Mouse (Mus musculus) olfactory bulb, adult 2 months (tissue): ENCODE results near the gene Ccdc117. TPM values are rescaled to one million over a fixed set of nuclear protein-coding genes. Genes with fewer than 3 reads are reported as not detected.
"Not testable (repeated sequence)": the region's sequence is repeated elsewhere in the genome, so short reads cannot be mapped to it uniquely, and the experiment has no call there.

Experiments
- H3K27ac ChIP-seq: fragments of 200-500 bp; 2 replicates; pipeline ENCODE4 v1.5.1; 2012; ENCODE audit warnings: low read depth, low read length; ENCODE audit not compliant: insufficient read depth
- H3K4me1 ChIP-seq: fragments of 200-500 bp; 2 replicates; pipeline ENCODE4 v1.6.1; 2012; ENCODE audit warnings: low read length; ENCODE audit not compliant: control insufficient read depth, insufficient read depth
- H3K4me3 ChIP-seq: fragments of 200-500 bp; 2 replicates; pipeline ENCODE4 v1.5.1; 2012; ENCODE audit warnings: mild to moderate bottlenecking, low read depth, low read length, moderate library complexity; ENCODE audit not compliant: insufficient read depth
- CTCF ChIP-seq: fragments of 200-500 bp; IDR thresholded peaks from 2 replicates; pipeline ENCODE4 v1.5.1; 2012; ENCODE audit warnings: low read depth, mild to moderate bottlenecking, low read length, moderate library complexity; ENCODE audit not compliant: insufficient read depth
- POLR2A ChIP-seq: fragments of 200-500 bp; IDR thresholded peaks from 2 replicates; pipeline ENCODE4 v1.6.1; 2012; ENCODE audit warnings: mild to moderate bottlenecking, low read depth, low read length, moderate library complexity; ENCODE audit not compliant: insufficient read depth
- WGBS: fragments of 180-500 bp; shearing (Covaris S2); methylation state at CpG from one replicate; pipeline ENCODE4 v1.1.7; 2018; 5-methylcytosine and 5-hydroxymethylcytosine counted together
- polyA plus RNA-seq: library from polyadenylated mRNA; stranded (reverse); fragments of >200 nt; gene quantifications from 2 replicates; pipeline ENCODE4 v1.2.4, GENCODE M21; 2012; ENCODE audit warnings: low replicate concordance; ENCODE audit not compliant: missing spikeins, insufficient read depth, insufficient read length

Ccdc117 gene
- polyA plus RNA-seq, 1 experiment = not detected

DNA sequence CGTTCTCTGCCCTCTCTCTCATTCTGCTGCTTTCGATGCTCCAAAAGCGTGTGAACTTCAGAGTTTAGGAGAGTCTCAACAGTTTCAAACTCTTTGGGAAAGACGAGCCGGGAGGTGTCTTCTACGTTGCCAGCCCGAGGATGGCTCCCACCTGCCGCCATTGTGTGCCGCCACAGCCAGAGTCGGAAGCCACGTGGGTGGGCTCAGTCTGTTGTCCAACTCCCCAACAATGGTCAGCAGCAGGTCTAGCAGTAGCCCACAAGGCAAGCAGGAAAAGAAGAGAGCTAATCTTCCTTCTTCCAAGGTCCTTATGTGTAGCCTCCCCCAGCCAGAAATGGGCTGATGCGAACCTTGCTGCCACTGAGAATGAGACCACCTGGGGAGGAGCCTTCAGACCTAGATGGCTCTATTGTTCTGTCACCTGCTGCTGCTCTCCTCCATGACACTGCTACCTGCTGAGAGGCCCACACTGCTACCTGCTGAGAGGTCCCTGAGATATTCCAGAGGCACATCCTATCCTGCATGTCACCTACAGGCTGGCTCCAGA, 46.6 kb downstream of the Ccdc117 start:
- Histone ChIP-seq H3K4me3 (no peak overlapping the region), H3K27ac (no peak overlapping the region), H3K4me1 (no peaks in the 10 kb centered on the region)
- TF ChIP-seq POLR2A (no peak), CTCF (no peak)
- 68% methylated on average over 12 of the region's 12 CpGs for WGBS

DNA sequence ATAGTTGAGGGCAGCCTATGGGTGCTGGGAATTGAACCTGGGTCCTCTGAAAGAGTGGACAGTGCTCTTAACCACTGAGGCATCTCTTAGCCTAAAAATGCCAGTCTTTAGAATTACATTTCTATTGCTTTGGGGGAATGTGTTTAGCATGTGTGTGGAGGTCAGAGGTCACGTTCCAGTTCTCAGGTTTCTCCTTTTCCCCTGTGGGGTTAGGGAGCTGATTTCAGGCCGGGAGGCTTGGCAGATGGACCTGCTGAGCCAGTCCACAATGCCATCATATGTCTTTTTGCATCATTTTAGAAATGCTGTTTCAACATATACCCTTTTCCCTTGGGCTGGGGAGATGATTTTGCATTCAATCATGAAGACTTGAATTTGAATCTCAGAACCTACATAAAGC, 48.1 kb downstream of the Ccdc117 start:
- 79% methylated on average over 2 of the region's 2 CpGs for WGBS

GRCm38 (mm10) chr11:5491912-5492311, 50.1 kb downstream of the Ccdc117 start:
- Histone ChIP-seq H3K4me3 (no peak overlapping the region), H3K4me1 (no peaks in the 10 kb centered on the region), H3K27ac (no peak overlapping the region)
- 93% methylated on average over 7 of the region's 7 CpGs for WGBS
- no peak for TF ChIP-seq POLR2A
- TF ChIP-seq CTCF = no peak

More for the DNA sequence above, 48.1 kb downstream of the Ccdc117 start:
- Histone ChIP-seq H3K4me3 (no peak overlapping the region), H3K27ac (no peak overlapping the region), H3K4me1 (no peaks in the 10 kb centered on the region)
- TF ChIP-seq CTCF (no peak), POLR2A (no peak)

DNA sequence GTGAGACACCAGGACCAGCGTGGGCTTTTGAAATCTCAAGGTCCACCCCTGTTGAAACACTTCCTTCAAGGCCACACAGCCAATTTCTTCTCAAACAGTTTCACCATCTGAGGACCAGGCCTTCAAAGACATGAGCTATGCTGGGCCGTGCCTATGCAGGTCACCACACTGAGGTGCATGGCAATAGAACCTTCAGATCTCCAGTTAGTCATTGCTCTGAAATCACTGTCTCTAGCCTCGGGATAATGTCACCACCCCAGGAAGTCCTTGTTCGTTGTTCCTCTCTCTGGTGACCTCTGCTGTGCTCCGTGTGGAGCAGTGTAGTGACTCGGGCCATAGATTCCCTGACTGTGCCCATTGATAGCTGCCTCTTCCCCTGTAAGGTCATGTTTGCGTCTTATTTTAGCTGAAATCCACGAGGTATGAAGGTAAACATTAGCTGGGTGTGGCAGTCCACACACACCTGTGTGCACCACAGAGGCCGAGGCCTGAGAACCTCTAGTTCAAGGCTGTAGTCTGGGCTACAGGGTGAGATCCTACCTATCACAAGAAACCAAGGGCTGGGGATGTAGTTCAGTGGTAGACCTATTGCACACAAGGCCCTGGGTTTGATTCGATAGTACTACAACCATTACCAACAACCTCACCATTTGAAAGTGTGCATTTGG, 50.9 kb downstream of the Ccdc117 start:
- WGBS = 87% methylated on average over 10 of the region's 10 CpGs
- TF ChIP-seq CTCF (no peak), POLR2A (no peak)
- no peaks in the 10 kb centered on the region for H3K4me1 ChIP-seq
- H3K4me3 ChIP-seq = no peak overlapping the region
- H3K27ac ChIP-seq = no peak overlapping the region

- H3K4me1 ChIP-seq, H3K4me3 ChIP-seq, H3K27ac ChIP-seq: not testable (repeated sequence)
- WGBS = 90% methylated on average over 10 of the region's 10 CpGs
Measured at GRCm38 (mm10) chr11:5489433-5489832, 52.6 kb downstream of the Ccdc117 start.

GRCm38 (mm10) chr11:5485193-5486011, 56.6 kb downstream of the Ccdc117 start:
- peaks cover 4% of the 10 kb centered on the region; the same call in 1 of the 2 replicates for H3K4me1 ChIP-seq
- peak overlapping the region; percentile 79 for H3K27ac ChIP-seq
- TF ChIP-seq POLR2A (no peak), CTCF (peak; percentile 54)
- H3K4me3 ChIP-seq = peak overlapping the region; percentile 53
- 6% methylated on average over 15 of the region's 15 CpGs for WGBS

DNA sequence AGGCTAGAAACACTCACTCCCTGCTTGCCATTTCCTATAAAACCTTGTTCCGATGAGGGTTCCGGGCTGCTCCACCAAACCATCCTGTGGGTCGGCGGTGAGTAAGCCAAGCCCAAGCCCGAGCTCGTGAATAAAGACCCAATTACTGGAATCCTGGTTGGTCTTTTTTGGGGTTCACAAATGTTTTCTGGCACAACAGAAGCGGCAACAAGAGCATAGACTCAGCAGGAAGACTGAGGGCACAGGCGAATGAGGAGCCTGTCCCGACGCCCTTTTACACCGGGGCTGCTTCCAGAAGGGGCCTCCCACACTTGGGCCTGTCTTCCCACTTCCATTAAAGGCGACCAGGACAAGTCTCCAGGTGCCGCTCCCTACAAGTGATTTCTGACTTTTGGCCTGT, 59.4 kb downstream of the Ccdc117 start:
- Histone ChIP-seq H3K4me3 (no peak overlapping the region), H3K27ac (no peak overlapping the region), H3K4me1 (peaks cover 4% of the 10 kb centered on the region; the same call in 1 of the 2 replicates)
- TF ChIP-seq POLR2A (no peak), CTCF (no peak)
- 92% methylated on average over 13 of the region's 13 CpGs for WGBS

Other genes starting within 250 kb of the Ccdc117 start
- not detected in 2 replicates for gene Znrf3, start 97.3 kb downstream of the Ccdc117 start, polyA plus RNA-seq
- not detected in 2 replicates for gene Xbp1, start 21.5 kb downstream of the Ccdc117 start, polyA plus RNA-seq
- gene Ankrd36, start 27.5 kb upstream of the Ccdc117 start, polyA plus RNA-seq = not detected in 2 replicates
- not detected in 2 replicates for gene Mrps24, start 173.5 kb upstream of the Ccdc117 start, polyA plus RNA-seq
- not detected in 2 replicates for gene Urgcp, start 220.2 kb upstream of the Ccdc117 start, polyA plus RNA-seq
- not detected in 2 replicates for gene Dbnl, start 246.3 kb upstream of the Ccdc117 start, polyA plus RNA-seq